Mouse (Mus musculus): ENCODE measurements around the gene Ikbke.
"Not testable (repeated sequence)": the region's sequence is repeated elsewhere in the genome, so short reads cannot be mapped to it uniquely, and the experiment has no call there.

Ikbke gene

GRCm38 (mm10) chr1:131281731-131282130 is 2.3 kb upstream of the Ikbke start:
- no peak for DNase-seq (ENCODE audit: low spot score in 2 of 2)

- DNase-seq (ENCODE audit: low spot score in 2 of 2) = no peak
Measured at GRCm38 (mm10) chr1:131280280-131280679, 874 bp upstream of the Ikbke start.

DNA sequence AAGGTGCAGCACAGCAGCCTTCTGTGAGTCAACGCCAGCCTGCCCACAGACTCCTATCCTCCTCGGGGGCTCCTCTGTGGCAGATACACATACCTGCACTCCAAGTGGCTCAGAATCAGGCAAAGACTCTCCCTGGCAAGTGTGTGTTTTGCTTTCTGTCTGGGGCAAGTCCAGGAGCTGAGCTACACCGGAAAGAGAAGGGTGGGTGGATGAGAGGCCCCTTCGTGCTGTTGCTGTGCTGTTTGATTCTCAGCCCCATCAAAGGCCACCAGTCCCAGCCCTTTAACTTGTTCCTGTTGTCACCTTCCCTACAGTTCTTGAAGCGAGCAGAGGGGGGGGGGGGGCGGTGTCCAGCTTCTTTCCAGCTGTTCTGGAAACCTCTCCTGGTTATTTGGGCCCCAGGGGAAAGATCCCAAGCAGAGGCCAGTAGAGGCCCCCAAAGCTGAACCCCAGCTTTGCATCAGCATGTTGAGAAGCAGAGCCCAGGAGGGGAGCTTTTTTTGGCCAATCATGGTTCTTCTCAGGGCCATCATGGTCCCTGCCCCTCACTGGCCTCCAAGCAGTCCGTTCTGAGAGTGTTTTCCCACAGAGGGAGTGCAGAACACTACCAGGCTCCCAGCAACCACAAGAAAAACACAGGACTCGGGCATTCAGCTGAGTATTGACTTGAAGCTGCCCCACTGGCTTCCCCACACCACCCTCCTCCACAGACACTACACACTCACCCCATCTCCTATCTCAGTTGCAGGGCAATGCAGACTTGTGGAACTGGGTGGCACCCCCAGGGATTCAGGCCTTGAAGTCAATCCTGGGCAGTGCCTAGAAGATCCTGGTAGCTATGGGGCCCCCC is 575 bp downstream of the Ikbke start:
- DNase-seq (ENCODE audit: low spot score in 2 of 2) = no peak

GRCm38 (mm10) chr1:131276831-131277230 is 2.6 kb downstream of the Ikbke start:
- no peak for DNase-seq (ENCODE audit: low spot score in 2 of 2)

- DNase-seq (ENCODE audit: low spot score in 2 of 2) = no peak
Measured at GRCm38 (mm10) chr1:131275577-131275976, 3.8 kb downstream of the Ikbke start.

- no peak for DNase-seq (ENCODE audit: low spot score in 2 of 2)
Measured at GRCm38 (mm10) chr1:131274725-131275539, 4.5 kb downstream of the Ikbke start.

- peak; percentile 85 to 88 for DNase-seq (ENCODE audit: low spot score in 2 of 2)
Measured at GRCm38 (mm10) chr1:131269797-131270578, 9.4 kb downstream of the Ikbke start.

- no peak for DNase-seq (ENCODE audit: low spot score in 2 of 2)
Measured at GRCm38 (mm10) chr1:131268776-131269175, 10.6 kb downstream of the Ikbke start.

GRCm38 (mm10) chr1:131263905-131264304 is 15.5 kb downstream of the Ikbke start:
- no peak for DNase-seq (ENCODE audit: low spot score in 2 of 2)

DNA sequence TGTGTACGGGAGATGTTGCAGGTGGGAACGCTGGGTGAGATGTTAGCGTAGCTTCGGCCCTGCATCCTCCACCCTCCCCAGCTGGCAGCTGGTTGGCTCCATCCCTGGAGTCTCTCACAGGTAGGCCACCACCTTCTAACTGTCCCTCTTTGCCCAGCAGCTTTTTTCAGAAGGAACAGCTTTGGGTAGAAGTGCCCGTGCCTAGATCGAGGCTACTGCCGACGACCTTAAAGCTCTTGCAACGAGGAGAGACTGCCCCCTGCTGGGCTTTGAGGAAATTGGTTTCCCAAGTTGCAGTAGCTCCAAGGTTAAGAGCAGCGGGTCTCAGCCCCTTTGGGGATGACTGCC is 19.1 kb downstream of the Ikbke start:
- DNase-seq (ENCODE audit: low spot score in 2 of 2) = peak; percentile 75 to 79

- no peak for DNase-seq (ENCODE audit: low spot score in 2 of 2)
Measured at GRCm38 (mm10) chr1:131259632-131260308, 19.6 kb downstream of the Ikbke start.

DNA sequence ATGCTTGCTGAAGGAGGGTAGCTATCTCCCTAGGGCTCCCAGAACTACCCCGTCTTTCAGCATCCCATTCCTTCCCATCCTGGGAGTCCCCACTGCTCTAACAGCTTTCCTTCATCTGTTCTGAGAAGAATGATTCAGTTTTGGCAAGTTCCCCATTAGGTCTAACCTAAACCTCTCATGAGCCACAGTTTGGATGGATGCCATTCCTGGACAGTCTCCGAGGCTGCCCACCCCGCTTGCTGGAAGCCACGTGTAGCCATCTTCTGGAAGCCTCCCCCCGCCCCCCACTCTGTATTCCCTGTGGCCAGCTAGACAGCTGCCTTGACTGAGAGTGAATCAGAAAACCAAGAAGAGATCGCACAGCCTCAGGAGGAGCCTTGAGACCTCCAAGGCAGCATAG is 22.1 kb downstream of the Ikbke start:
- DNase-seq (ENCODE audit: low spot score in 2 of 2) = no peak

- not testable (repeated sequence) for DNase-seq (ENCODE audit: low spot score in 2 of 2)
Measured at GRCm38 (mm10) chr1:131252516-131253250, 26.7 kb downstream of the Ikbke start.

DNA sequence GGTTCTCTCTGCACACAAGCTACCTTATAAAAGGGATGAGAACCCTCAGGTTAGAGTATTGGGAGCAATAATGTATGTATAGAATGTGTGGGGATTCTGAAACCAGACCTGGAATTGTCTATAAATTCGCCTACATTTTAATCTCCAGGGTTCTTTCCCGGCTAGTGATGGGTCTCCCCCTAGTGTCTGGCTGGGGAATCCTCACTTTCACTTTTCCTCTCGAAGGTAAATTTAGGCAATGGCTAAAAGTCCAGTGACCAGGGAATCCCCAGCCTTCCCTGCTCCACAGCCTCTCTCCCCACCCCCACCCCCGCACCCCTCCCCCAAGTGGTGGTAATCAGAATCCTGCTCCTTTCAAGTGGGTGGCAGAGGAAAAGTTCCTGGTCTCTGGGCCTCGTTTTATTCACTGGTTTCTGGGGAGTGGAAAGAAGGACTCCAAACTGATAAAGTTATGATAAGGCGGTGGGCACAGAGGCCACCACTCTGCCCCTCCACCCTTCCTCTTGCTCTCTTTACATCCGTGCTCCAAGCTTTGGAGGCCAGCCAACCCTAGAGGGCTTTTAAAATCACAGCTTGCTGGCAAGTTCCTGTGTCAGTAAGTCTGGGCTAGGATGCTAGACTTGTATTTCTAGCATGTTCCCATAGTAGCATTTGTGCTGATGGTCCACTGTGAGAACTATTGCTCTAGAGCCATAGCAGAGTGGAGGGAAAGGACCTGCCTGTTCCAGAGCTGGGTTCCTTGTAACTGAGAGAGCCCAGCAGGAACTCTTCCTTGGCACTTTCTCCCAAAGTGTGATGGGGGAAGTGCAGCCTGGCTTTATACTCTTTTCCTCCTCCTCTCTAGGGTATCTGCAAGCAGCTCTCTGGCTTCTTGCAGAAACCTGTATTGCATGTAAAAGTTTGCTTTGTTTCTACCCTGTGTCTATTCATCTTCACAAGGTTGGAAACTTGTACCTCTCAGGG is 32.7 kb downstream of the Ikbke start:
- DNase-seq (ENCODE audit: low spot score in 2 of 2) = peak; percentile 63 to 72

- peak; percentile 55 to 64 for DNase-seq (ENCODE audit: low spot score in 2 of 2)
Measured at GRCm38 (mm10) chr1:131245926-131246325, 33.5 kb downstream of the Ikbke start.

- peak; percentile 53 to 62 for DNase-seq (ENCODE audit: low spot score in 2 of 2)
Measured at GRCm38 (mm10) chr1:131245089-131245856, 34.1 kb downstream of the Ikbke start, which contains the start of gene Rassf5. Rassf5 (minus strand) TSS chr1:131245258.

- DNase-seq (ENCODE audit: low spot score in 2 of 2) = peak in 1 of 2 experiments; percentile 17
Measured at GRCm38 (mm10) chr1:131244536-131245088, 34.8 kb downstream of the Ikbke start.

- DNase-seq (ENCODE audit: low spot score in 2 of 2) = no peak
Measured at GRCm38 (mm10) chr1:131242956-131243355, 36.5 kb downstream of the Ikbke start.

Data from right cerebral cortex, adult 2 months (tissue).